Mouse (Mus musculus) spleen, adult 2 months (tissue): Measurements from ENCODE around the gene Fbxw9. TPM values are rescaled to one million over a fixed set of nuclear protein-coding genes. Genes with fewer than 3 reads are reported as not detected.
A peak's percentile ranks its signal among the peaks of the same experiment; 100 is the strongest.

Experiments used
- DNase-seq, 2 experiments: peaks; one replicate each; pipeline versions ENCODE4 v3.0.0 to v3.0.0-alpha.2; 2012 to 2021; ENCODE audit warnings: low spot score in 2 of 2, low read depth in 1 of 2
- H3K27ac ChIP-seq: fragments of 200-500 bp; 2 replicates; pipeline ENCODE4 v1.5.1; 2012; ENCODE audit warnings: low read length, inconsistent platforms; ENCODE audit not compliant: insufficient read depth
- H3K27me3 ChIP-seq: fragments of 200-500 bp; 2 replicates; pipeline ENCODE4 v1.6.1; 2012; ENCODE audit warnings: mild to moderate bottlenecking, moderate library complexity, low read length, inconsistent platforms; ENCODE audit not compliant: control insufficient read depth, insufficient read depth
- H3K36me3 ChIP-seq: fragments of 200-500 bp; 2 replicates; pipeline ENCODE4 v1.6.1; 2012; ENCODE audit warnings: mild to moderate bottlenecking, low read length, inconsistent platforms; ENCODE audit not compliant: control insufficient read depth, insufficient read depth
- H3K4me1 ChIP-seq: fragments of 200-500 bp; 2 replicates; pipeline ENCODE4 v1.6.1; 2011; ENCODE audit warnings: inconsistent platforms; ENCODE audit not compliant: control insufficient read depth, insufficient read depth, insufficient read length
- H3K4me3 ChIP-seq: fragments of 200-500 bp; 2 replicates; pipeline ENCODE4 v1.5.1; 2011; ENCODE audit warnings: mild to moderate bottlenecking, inconsistent platforms; ENCODE audit not compliant: insufficient read depth, insufficient read length; ENCODE audit errors: extremely low read depth
- CTCF ChIP-seq: fragments of 200-500 bp; IDR thresholded peaks from 2 replicates; pipeline ENCODE4 v1.5.1; 2011; ENCODE audit warnings: mild to moderate bottlenecking, inconsistent platforms; ENCODE audit not compliant: insufficient read depth, insufficient read length, insufficient replicate concordance; ENCODE audit errors: extremely low read depth
- POLR2A ChIP-seq: fragments of 200-500 bp; IDR thresholded peaks from 2 replicates; pipeline ENCODE4 v1.6.1; 2011; ENCODE audit warnings: low read depth, low read length, inconsistent platforms
- WGBS: fragments of 180-500 bp; shearing (Covaris S2); methylation state at CpG from one replicate; pipeline ENCODE4 v1.1.7; 2018; 5-methylcytosine and 5-hydroxymethylcytosine counted together
- polyA plus RNA-seq: library from polyadenylated mRNA; depleted of rRNA; stranded (reverse); fragments of >200 nt; gene quantifications from 2 replicates; pipeline ENCODE4 v1.2.3, GENCODE M21; 2012

Fbxw9 gene
- polyA plus RNA-seq, 1 experiment, result 18.8 TPM

- Histone ChIP-seq H3K4me3 (peak within 1 kb of the TSS; percentile 88), H3K27me3 (no peaks in the 10 kb centered on the region), H3K4me1 (peaks cover 8% of the 10 kb centered on the region; the same call in 1 of the 2 replicates), H3K27ac (peak within 1 kb of the TSS; percentile 92), H3K36me3 (peaks cover 11% of the 10 kb centered on the region)
- no peak for TF ChIP-seq POLR2A
- TF ChIP-seq CTCF, result no peak
- DNase-seq, result peak; percentile 87 to 93
- WGBS, result under 1% methylated on average over 57 of the region's 59 CpGs
Measured at GRCm38 (mm10) chr8:85036718-85037365, 23.0 kb upstream of the Fbxw9 start, which contains the start of gene Tnpo2. Tnpo2 (plus strand) TSS chr8:85036915.

- H3K4me3 ChIP-seq, result peak overlapping the region; percentile 88
- DNase-seq, result no peak
- H3K27me3 ChIP-seq, result no peaks in the 10 kb centered on the region
- peak overlapping the region; percentile 21; the same call in 1 of the 2 replicates for H3K27ac ChIP-seq
- H3K4me1 ChIP-seq, result peaks cover 8% of the 10 kb centered on the region; the same call in 1 of the 2 replicates
- WGBS, result 2% methylated on average over 14 of the region's 14 CpGs
- TF ChIP-seq CTCF (no peak), POLR2A (no peak)
- peaks cover 11% of the 10 kb centered on the region for H3K36me3 ChIP-seq
Measured at GRCm38 (mm10) chr8:85037366-85037680, 22.5 kb upstream of the Fbxw9 start.

DNA sequence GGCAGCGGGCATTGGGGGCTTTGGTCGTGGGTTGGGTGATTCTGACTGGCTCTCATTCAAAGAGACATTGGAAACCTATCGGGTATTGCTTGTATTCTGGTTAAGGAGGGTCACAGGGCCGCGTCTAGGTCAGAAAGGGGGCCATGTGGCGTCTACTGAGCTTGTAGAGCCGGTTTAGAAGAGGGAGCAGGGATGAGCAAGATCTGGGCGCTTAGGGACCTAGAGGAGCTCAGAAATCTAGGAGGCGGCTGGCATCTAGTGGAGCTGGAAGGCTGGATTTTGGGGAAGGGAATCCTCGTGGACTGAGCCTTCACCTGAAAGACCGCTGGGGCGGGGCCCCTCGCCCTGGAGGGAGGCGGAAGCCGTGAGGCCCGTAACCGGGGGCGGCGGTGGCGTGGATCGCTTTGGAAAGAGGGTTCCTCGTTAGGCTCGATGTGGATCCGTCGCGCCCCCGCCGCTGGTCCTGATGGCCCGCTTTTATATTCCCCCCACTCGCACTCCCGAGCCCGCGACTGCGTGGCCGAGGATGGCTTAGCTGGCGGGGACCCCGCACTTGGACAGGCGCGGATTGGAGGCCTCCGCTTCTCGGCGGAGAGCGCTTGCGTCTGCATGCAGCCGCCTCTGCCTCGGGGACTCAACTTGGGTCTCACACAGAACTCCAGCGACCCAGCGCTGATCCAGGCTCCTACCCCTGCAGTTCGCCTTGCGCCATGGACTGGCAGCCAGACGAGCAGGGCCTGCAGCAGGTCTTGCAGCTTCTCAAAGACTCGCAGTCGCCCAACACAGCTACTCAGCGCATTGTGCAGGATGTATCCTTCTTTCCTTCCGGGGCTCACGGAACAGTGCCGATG, 21.9 kb upstream of the Fbxw9 start:
- Histone ChIP-seq H3K4me1 (peaks cover 8% of the 10 kb centered on the region; the same call in 1 of the 2 replicates), H3K27ac (peak overlapping the region; percentile 55), H3K27me3 (no peaks in the 10 kb centered on the region), H3K36me3 (peaks cover 7% of the 10 kb centered on the region), H3K4me3 (peak overlapping the region; percentile 88)
- no peak for TF ChIP-seq POLR2A
- TF ChIP-seq CTCF, result no peak
- DNase-seq, result peak in 1 of 2 experiments; percentile 50
- WGBS, result under 1% methylated on average over 57 of the region's 57 CpGs

DNA sequence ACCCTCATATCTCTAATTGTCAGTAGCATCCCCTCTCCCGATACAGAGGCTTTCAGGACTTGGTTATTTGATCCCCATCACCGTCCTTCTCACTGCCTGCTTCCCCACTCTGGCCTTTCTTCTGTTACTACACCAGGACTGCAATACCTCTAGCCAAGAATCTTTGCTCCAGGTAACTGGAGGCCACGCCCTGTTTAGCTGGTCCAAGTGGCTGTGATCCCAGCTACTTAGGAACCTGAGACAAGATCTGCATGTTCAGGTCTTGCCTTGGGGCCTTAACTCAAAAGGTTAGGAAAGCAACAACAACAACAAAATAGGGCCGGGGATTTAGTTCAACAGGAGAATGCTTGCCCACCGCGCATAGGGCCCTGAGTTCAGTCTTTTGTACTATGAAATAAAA, 16.2 kb upstream of the Fbxw9 start:
- Histone ChIP-seq H3K4me1 (0 out of 2 replicates have a peak, but pooled peaks cover under 1% of the 10 kb centered on the region), H3K36me3 (peaks cover 35% of the 10 kb centered on the region), H3K4me3 (no peak overlapping the region), H3K27ac (no peak overlapping the region), H3K27me3 (no peaks in the 10 kb centered on the region)
- DNase-seq, result no peak
- no peak for TF ChIP-seq POLR2A
- no peak for TF ChIP-seq CTCF
- 95% methylated on average over 6 of the region's 6 CpGs for WGBS

GRCm38 (mm10) chr8:85057367-85057766, 2.5 kb upstream of the Fbxw9 start:
- WGBS, result 86% methylated on average over 7 of the region's 7 CpGs
- Histone ChIP-seq H3K27ac (no peak overlapping the region), H3K4me3 (no peak overlapping the region), H3K4me1 (peaks cover 2% of the 10 kb centered on the region), H3K27me3 (no peaks in the 10 kb centered on the region), H3K36me3 (peaks cover 29% of the 10 kb centered on the region)
- TF ChIP-seq POLR2A, result no peak
- TF ChIP-seq CTCF, result no peak
- no peak for DNase-seq

DNA sequence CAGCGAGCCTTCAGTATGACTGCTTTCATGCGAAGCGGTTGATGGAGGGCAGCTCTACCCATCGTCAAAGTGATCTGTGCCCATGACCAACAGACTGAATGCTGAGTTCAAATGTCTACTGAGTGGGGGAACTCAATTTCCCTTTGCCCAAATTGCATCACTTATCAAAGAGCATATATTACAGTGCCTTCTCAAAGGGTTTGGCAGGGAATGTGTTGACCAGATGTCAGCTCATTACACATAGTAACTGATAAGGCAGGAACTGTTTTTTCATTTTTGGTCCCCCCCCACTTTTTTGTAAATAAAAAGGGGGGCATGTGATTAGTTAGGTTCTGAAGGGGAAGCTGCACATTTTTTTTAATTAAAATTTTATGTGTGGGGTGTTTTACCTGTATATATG, 2.7 kb downstream of the Fbxw9 start:
- H3K27ac ChIP-seq, result no peak overlapping the region

GRCm38 (mm10) chr8:85065213-85065612, 5.4 kb downstream of the Fbxw9 start:
- Histone ChIP-seq H3K4me1 (peaks cover 2% of the 10 kb centered on the region), H3K27me3 (no peaks in the 10 kb centered on the region), H3K36me3 (no peaks in the 10 kb centered on the region), H3K27ac (no peak overlapping the region), H3K4me3 (no peak overlapping the region)
- TF ChIP-seq POLR2A, result no peak
- no peak for TF ChIP-seq CTCF
- DNase-seq, result no peak
- WGBS, result 81% methylated on average over 2 of the region's 2 CpGs

More for the DNA sequence above, 2.7 kb downstream of the Fbxw9 start:
- Histone ChIP-seq H3K27me3 (no peaks in the 10 kb centered on the region), H3K4me3 (no peak overlapping the region), H3K4me1 (peaks cover 2% of the 10 kb centered on the region), H3K36me3 (no peaks in the 10 kb centered on the region)
- WGBS, result over 99% methylated on average over 4 of the region's 4 CpGs
- DNase-seq, result no peak
- TF ChIP-seq CTCF (no peak), POLR2A (no peak)
